Mouse (Mus musculus): ENCODE measurements at regions not wholly inside any gene's neighbourhood (a gene's known extent, or its start where the extent isn't known, plus 50 kb on each side); places are given as distances from the start of the nearest gene placed in this dataset.

DNA sequence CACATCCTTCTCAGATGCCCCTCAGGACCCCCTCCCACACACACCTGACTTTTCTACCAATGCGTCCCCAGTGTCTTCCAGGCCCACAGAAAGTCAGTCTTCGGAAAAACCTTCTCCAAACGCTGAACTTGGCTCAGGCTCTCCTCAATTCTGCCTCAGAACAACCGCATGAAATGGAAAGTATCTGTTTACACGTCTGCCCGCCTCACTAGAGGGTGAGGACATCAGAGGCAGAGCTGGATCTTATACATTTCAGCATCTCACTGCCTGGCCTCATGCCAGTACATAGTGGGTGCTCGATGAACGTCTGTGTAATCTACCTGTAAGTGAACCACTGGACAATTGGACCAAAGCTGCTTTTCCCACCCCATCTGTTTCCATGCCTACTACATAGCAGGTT is 189.1 kb upstream of the 4930412O13Rik start:
- peak; percentile 65 for ATAC-seq

DNA sequence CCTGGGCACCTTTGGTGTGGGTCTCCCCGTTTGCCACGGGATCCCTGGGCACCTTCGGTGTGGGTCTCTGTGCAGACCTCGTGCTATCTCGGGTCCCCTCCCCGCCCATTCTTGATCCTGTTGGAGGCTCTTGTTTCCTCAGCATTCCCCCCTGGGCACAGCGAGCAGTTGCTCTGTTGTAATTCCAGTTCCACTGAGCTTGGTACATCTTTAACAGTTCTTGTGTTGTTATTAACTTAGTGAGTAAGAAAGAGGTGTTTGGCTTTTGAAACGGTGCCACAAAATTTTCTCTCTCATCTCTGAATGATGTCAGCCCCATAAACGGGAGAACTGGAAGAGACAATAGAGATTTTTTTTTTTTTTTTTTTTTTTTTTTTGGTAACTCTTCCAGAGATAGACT is 187.7 kb upstream of the 4930412O13Rik start:
- ATAC-seq, result no peak

DNA sequence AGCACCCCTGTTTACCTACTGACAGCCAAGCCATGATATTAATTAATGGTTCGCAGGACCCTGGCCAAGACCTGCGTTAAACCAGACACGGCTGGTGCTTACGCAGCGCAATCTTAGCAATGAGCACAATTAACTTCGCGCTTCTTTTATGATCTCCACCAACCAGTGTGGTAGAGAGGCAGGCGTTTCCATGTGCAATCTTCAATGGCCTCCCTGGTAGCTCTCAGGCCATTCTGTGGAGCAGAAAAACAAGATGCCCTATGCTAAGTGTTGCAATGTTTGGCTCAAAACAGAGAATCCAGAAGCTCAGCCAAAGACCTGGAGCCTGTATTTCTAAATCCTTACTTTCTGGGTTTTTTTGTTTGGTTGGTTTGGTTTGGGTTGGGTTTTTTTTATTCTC is 186.9 kb upstream of the 4930412O13Rik start:
- ATAC-seq, result no peak

DNA sequence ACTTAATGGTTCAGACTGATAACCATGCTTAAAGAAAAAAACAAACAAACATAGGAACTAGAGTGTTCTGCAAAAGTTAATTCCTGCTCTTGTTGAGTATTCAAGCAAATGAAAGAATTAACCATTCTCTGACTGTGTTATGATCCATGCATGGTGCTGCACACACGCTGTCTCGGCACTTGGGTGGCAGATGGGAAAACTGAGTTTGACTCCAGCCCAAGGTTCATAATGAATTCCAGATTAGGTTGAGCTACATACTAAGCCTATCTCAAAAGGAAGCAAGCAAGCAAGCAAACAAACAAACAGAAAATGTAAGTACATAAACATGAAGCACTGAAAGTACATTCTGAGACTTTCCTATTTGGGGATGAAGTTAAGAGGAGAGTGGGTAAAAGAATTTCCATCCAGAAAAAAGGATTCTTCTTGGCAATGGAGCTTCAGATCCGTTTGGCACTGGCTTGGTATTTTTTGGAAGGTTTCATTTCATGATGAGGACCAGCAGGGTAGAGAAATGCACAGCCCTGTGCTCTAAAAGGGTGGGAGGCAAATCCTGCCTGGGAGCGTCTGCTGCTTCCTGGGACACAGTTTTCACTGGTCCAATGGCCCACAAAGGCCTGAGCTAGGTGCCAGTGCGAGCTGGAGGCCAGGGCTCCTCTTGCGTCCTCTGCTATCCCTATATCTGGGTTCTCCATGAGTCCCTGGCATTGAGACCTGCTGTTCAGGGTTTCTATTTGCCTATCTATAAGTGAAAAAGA is 183.3 kb upstream of the 4930412O13Rik start:
- ATAC-seq, result no peak

DNA sequence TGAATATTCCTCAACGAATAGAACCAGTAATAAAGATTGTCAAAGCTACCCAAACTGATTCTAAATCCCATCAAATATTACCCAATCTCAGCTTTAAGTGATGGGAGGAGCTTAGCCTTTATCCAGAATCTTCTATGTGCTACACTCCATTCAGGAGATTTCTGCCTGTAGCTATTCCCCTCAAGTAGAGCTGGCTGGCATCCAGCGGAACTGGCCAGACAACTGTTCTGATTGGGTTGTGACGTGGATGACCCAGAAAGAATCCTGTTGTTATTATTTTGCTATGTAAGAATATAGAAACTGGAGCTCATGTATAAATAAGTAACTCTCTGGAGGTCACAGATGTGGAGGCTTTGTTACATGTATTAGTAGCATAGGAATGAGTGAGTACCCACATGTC is 176.8 kb upstream of the 4930412O13Rik start:
- ATAC-seq, result no peak

DNA sequence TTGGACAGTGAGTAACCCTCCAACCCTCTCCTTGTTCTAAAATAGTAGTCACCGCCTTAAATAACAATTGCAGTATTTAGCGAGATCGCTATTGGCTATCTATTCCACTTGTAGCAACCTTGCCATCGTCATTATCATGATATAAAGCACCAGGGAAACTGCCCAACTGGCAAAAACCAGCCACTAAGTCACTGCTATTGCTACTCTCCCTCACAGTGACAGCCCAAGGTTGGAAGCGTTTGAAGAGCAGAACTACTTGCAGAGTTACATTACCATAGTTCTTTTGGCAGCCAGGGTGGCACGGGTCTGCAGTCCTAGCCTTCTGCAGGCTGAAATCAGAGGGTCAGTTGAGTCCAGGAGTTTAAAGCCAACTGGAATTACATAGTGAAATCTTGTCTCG is 171.6 kb upstream of the 4930412O13Rik start:
- ATAC-seq, result no peak

DNA sequence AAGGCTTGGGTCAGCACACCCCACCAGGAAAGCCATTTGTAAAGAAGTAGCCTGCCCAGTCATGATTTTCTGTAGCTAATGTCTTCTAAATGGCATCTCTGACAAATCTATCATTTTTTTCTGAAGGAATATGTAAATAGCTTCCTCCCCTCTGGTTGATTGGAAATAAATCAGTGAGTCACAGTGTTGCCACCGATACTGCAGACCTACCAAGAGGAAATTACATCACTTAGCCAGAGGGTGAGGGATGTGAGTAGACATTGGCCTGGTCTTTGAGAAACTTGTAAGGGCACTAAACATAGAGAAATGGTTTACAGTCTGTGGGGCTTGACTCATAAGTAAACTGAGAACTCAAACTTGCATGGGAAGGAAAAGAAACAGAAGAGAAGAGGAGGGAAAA is 163.1 kb upstream of the 4930412O13Rik start:
- peak; percentile 63 for ATAC-seq

DNA sequence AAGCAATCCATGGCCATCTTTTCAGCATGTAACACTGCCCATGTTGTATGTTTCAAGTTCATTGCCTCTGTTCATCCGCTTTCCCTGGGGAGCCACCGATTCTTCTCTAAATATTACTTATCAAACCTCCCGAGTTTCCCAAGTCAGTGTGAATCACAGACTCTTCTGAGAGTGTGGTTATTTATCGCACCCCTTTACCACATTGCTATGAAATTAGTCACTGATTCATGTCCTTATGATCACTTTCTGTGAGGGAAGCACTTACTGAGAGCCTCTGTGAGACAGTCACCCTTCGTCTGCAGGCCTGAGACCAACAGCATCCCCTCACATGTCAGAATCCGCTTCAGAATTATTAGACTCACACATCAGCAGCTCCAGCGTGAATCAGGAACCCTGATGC is 147.8 kb upstream of the 4930412O13Rik start:
- no peak for ATAC-seq

DNA sequence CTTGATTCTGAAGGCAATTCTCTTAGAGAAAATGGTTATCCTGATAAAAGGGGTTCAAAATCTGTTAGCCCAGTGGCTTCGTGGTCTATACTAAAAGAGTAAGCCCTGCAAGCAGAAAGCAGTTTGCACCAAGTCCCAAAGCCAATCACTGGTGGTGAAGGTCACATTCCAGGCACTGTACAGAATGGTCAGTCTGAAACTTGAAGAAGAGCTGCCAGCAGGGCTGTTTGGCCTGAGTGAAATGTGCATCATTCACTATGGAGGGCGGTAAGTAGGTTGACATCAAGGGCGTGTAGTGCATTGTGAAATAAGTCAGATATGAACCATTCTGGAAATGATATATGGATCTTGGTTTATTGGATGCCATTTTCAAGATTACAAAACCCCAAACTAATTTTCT is 136.9 kb upstream of the 4930412O13Rik start:
- no peak for ATAC-seq

DNA sequence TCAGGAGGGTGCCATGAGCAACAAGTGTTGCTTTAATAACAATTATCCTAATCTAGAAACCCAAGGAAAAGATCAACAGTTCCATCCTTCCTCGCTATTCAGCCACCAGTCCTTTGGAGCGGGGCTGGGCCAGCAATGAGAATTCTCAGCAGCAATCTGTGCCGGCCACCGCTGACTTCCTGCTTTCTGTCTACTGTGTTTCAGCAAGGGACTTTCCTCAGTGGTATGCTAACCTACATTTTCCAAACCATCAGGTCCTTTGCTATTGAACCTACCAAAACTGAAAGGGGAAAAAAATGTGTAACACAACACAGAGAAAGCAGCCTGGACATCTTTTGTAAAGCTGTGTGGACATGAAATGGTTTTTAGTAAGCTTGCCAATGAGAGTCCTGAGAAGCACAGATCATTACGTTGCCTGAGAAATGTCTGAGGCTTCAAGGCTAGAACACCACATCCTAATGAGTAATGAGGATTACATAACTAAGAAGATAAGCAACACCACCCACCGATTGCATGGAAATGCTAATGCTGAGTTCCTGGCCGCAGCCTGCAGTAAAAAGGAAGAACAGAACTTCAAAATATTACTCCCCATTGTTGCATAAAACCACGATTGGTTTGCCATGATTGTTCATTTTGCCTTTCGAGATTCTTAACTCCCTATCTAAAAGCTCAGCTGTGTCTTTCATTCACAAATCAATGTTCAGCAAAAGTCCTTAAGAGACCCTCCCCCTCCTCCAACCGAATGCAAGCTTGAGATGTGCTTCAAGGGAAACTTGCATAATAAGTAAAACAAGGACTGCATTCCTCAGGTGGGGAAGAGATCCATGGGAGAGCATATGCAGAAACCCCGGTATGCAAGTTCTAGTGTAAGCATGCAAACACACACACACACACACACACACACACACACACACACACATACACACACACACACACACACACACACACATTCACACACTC is 130.9 kb upstream of the 4930412O13Rik start:
- peak; percentile 90 for ATAC-seq

DNA sequence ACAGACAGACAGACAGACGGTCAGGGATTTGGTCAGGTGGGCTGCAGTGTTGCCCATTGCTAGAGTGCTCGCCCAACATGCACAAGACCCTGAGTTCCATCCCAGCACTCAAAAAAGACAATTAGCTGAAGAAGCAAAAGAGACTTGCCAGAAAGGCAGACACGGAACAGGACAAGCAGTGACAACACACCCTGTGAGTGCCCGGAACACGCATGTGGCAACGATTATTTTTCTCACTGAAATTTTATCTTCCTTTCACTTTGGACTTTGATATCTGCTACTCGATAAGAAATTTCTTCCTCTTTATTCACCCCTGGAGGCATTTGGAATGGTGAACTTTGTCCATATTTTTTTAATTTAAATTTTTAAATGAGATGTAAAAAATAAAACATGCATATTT is 127.4 kb upstream of the 4930412O13Rik start:
- no peak for ATAC-seq

DNA sequence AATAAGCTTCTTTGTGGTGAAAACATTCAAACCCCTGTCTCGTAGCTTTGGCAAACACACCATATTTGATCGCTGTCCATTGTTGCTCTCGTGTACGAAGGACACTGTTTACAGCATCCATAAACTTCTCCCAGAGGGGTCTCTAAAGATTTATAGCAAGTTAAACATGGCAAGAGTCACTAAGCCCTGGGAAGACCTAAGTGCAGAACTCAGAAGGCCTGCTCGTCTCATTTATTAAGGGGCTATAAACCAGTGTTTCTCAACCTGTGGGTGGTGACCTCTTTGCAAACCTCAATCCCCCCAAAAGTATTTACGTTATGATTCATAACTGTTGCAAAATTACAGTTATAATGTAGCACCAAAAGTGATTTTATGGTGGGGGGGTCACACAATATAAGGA is 126.9 kb upstream of the 4930412O13Rik start:
- no peak for ATAC-seq

DNA sequence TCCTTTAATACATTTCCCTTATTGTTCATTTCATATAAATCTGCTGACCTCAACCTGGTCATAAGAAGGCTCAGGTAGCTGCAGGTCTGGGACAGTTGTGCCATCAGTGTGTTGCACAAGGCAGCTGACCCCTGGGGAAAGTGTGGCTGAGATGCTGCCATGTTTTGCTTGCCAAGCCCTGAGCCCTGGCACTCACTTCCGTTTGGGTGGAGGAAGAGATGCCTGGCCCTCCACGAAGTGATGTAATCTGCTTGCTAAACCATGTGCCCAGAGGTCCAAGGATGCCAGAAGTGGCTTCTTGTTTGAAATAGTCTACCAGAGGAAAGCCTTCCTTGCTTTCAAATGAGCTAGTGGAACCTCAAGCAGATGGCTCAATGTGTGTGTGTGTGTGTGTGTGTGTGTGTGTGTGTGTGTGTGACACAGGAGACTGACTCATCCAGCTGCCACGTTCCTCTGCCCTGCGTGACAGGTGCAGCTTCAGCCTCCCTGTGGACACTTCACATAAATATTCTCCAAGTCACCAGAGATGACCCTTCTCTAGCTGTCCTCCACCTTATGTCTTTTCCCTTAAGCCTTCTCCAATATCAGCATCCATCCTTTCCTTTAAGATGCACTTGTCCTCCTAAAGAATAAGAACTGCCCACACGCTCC is 123.2 kb upstream of the 4930412O13Rik start:
- ATAC-seq, result no peak

DNA sequence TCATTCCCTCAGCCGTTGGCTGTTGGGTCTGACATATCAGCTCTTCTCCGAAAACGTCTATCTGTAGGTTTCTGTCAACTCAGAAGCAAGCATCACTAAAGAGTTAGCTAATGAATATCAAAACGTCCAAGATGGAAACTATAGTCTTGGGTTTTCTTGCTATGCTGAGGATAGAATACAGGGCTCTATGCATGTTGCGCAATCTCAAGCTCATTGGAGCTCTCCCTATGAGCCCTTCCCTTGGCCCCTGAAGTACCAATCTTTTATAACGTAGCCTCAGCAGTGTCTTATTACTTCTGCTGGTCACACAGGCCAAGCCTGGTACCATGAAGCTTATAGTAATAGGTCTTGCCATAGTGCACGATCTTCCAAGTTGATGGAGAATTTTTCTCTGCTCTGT is 122.1 kb upstream of the 4930412O13Rik start:
- no peak for ATAC-seq

DNA sequence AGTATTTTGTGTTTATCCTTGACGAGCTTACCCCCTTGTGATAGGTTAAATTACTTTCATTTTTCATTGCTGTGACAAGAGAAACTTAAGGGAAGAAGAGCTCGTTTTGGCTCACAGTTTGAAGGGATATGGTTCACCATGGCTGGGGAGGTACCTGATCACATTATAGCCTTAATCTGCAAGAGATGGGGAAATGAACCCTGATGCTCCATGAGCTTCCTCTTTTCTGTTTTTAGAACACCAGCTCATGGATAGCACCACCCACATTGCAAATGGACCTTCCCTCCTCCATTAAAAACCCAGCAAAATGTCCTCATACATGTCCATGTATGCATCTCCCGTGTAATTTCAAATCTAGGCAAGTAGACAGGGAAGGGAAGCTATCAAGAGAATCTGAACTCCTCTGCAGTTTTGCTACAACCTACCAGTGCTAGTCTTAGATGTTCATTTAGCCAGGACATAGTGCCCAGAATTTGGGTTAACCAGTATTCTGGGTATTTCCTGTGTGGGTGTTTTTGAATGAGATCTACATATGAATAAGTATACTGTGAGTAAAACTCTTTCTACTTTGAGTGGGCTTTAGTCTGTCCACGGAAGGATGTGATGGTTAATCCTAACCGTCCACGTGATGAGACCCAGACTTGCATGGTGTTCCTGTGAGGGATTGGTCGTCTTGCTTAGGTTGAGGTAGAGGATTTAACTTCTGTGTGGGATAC is 121.5 kb upstream of the 4930412O13Rik start:
- ATAC-seq, result peak; percentile 74

DNA sequence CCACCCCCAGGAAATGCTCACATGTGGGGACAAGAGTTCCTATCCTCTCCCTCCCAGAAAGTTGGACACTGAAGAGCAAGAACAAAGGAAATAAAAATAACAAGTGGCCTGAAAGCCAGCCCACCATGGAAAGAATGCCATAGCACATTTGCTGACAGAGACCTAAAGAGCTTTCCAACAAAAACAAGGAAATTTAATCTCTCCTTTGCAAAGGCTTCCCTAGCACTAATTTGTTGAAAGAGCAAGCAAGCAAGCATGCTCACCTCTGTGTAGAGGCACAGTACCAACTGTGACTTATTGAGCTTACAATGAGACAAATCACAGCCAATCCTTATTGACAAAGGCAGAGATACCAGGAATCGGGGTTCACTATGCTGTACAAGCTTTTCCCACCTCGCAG is 100.9 kb upstream of the 4930412O13Rik start:
- ATAC-seq, result no peak

DNA sequence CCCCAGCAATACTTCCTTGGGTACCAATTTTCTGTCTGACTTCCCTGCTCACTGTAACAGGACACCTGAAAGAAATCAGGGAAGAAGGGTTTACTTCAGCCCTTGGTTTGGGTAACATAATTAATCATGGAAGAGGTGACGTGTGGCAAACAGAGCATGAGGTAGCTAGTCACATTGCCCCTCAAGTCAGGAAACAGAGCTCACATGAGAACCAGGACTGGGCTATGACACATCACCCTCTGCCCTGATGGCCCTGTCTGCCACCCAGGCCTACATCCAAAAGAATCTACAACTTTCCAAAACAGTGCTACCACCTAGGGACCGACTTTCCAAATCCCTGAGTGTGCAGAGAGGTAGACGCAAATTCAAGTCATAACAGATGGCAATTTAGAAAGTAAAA is 98.4 kb upstream of the 4930412O13Rik start:
- no peak for ATAC-seq

DNA sequence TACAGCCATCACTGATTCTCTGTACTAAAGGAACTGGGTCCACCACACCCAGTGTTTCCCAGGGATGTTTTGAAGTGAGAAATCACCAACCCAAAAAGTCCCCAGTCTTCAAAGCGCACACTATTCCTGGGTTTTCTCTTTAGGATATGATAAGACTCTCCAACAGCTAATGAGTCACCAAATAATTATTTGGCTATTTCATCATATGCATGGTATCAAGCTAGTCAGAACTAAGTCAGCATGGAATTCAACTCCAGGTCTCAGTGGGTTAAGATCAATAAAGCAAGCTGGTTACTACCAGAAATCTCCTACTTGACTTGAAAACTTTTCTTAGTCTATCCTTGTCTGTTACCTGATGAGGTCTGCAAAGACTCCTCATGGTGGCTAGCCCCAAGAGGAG is 89.1 kb upstream of the 4930412O13Rik start:
- no peak for ATAC-seq

DNA sequence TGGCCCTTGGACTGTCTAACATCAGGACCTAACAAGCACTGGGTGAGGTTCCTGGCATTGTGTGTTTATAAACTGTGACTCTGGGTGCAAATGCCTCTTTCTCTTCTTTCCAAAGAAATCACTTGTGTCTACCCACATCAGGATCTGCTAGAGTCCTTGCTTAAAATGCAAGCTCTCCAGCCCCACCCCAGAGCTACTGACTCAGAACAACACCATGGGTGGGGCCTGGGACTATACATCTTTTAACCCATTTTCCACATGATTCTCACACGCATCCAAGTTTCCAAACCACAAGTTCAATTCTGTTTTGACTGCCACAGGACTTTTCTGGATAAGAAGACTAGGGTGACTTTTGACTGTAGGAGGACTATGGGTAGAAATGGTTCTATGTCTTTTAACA is 88.7 kb upstream of the 4930412O13Rik start:
- no peak for ATAC-seq

DNA sequence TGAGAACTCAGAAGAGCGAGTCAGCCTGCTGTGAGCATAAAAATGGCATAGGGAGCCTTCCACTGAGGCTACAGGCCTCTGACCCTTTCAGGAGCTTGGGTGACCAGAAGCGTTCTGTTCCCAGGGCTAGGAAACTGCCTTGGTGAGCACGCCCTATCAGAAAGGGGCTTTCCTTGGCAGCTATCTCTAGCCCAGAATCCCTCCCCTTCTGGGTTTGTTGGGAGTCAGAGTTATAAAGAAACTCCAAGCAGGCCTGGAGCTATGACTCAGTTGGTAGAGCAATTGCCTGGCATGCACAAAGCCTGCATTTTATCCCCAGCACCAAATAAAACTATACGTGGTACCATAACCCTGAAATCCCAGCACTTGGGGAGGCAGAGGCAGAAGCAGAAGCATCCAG is 85.7 kb upstream of the 4930412O13Rik start:
- no peak for ATAC-seq

DNA sequence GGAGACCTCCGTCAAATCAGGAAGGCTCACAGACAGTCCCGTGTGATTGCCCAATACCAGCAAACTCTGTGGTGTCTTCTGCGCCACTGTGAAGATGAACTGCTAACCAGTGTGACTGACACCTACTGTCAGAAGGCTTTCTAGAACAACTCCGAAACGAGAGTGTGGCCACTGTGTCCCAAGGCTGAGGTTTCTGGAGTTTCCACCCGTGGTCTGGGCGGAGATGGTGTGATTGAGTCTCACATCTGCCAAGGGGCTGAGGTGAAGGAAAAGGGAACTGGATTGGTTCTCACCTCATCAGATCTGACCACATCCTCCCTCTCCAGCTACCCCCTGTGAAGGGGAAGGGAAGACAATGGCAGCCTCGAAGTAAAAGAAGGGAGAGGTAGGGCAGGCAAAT is 79.6 kb upstream of the 4930412O13Rik start:
- ATAC-seq, result peak; percentile 73

DNA sequence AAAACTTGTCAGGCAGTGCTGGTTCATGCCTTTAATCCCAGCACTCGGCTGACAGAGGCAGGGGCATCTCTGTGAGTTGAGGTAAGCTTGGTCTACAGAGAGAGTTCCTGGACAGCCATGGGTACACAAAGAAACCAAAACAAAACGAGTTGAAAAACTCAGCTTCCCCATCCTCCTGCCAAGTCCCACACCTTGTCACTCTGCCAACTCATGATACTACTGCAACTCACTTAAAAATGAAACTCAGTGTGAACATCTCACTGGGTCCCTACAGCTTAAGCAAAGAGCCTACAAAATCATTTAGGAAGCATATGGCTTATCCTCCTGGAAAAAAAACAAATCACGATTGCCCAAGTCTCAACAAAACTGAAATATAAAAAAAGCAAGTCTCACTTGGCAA is 76.7 kb upstream of the 4930412O13Rik start:
- ATAC-seq, result no peak

DNA sequence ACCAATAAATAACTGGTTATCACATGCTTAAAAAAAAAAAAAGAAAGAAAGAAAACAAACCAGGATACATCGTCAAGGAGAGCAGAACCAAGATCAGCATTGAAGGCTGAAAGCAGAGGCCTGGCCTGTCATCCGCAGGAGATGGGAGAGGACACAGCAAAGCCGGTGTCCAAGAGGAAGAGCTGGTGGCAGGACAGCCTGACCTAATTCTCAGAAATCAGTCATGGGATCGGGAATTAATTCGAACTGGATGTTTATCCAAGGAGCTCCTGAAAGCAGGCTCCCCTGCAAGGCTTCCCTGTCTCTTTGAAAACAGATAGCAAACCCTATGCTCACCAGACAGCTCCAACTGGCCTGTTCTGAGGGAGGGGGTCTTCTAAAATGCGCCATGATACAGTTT is 75.5 kb upstream of the 4930412O13Rik start:
- ATAC-seq, result no peak
